Mouse (Mus musculus): ENCODE data around the gene Itgb7. TPM values are rescaled to one million over a fixed set of nuclear protein-coding genes. Genes with fewer than 3 reads are reported as not detected.
A peak's percentile ranks its signal among the peaks of the same experiment; 100 is the strongest.

The Itgb7 gene
- total and polyA plus RNA-seq, 2 experiments, result 1.8 to 2.2 TPM

GRCm38 (mm10) chr15:102193652-102194051 lies 38.1 kb downstream of the Itgb7 start:
- DNase-seq (ENCODE audit: extremely low read depth, low read depth, low spot score), result peak; percentile 86
- WGBS, result 22% methylated on average over 4 of the region's 4 CpGs
- peaks cover 42% of the 10 kb centered on the region for H3K4me1 ChIP-seq (ENCODE audit: control insufficient read depth, insufficient read depth, low read length)
- no peak overlapping the region for H3K9ac ChIP-seq (ENCODE audit: low read depth, low read length)
- H3K36me3 ChIP-seq (ENCODE audit: control insufficient read depth, insufficient read depth, low read length), result no peaks in the 10 kb centered on the region
- H3K4me3 ChIP-seq (ENCODE audit: insufficient read depth, low read depth, low read length), result no peak overlapping the region
- TF ChIP-seq CTCF (IDR thresholded peaks at IDR 0.05; ENCODE audit: low read depth, low read length) (no peak), POLR2A (IDR thresholded peaks at IDR 0.05; ENCODE audit: extremely low read depth, insufficient read depth, low read length) (no peak)
- peaks cover 1% of the 10 kb centered on the region; the same call in 1 of the 2 replicates for H3K79me2 ChIP-seq (ENCODE audit: control insufficient read depth, insufficient read depth, low read length)
- H3K27ac ChIP-seq (replicated peaks; ENCODE audit: insufficient read depth, low read depth, low read length), result peak overlapping the region; percentile 55
- no peaks in the 10 kb centered on the region for H3K27me3 ChIP-seq (ENCODE audit: control insufficient read depth, insufficient read depth, low read length)

GRCm38 (mm10) chr15:102192820-102193386 lies 38.8 kb downstream of the Itgb7 start:
- Histone ChIP-seq H3K4me1 (ENCODE audit: control insufficient read depth, insufficient read depth, low read length) (peaks cover 42% of the 10 kb centered on the region), H3K79me2 (ENCODE audit: control insufficient read depth, insufficient read depth, low read length) (peaks cover 9% of the 10 kb centered on the region; the same call in 1 of the 2 replicates), H3K27me3 (ENCODE audit: control insufficient read depth, insufficient read depth, low read length) (no peaks in the 10 kb centered on the region), H3K27ac (replicated peaks; ENCODE audit: insufficient read depth, low read depth, low read length) (peak overlapping the region; percentile 67; the same call in 1 of the 2 replicates), H3K36me3 (ENCODE audit: control insufficient read depth, insufficient read depth, low read length) (no peaks in the 10 kb centered on the region), H3K4me3 (ENCODE audit: insufficient read depth, low read depth, low read length) (no peak overlapping the region), H3K9ac (ENCODE audit: low read depth, low read length) (no peak overlapping the region)
- WGBS, result 14% methylated on average over 5 of the region's 5 CpGs
- TF ChIP-seq POLR2A (IDR thresholded peaks at IDR 0.05; ENCODE audit: extremely low read depth, insufficient read depth, low read length) (no peak), CTCF (IDR thresholded peaks at IDR 0.05; ENCODE audit: low read depth, low read length) (no peak)
- no peak for DNase-seq (ENCODE audit: extremely low read depth, low read depth, low spot score)

- Histone ChIP-seq H3K79me2 (ENCODE audit: control insufficient read depth, insufficient read depth, low read length) (peaks cover 14% of the 10 kb centered on the region; the same call in 1 of the 2 replicates), H3K4me1 (ENCODE audit: control insufficient read depth, insufficient read depth, low read length) (peaks cover 42% of the 10 kb centered on the region), H3K4me3 (ENCODE audit: insufficient read depth, low read depth, low read length) (no peak overlapping the region), H3K27ac (replicated peaks; ENCODE audit: insufficient read depth, low read depth, low read length) (peak overlapping the region; percentile 67; the same call in 1 of the 2 replicates), H3K27me3 (ENCODE audit: control insufficient read depth, insufficient read depth, low read length) (no peaks in the 10 kb centered on the region), H3K9ac (ENCODE audit: low read depth, low read length) (no peak overlapping the region), H3K36me3 (ENCODE audit: control insufficient read depth, insufficient read depth, low read length) (no peaks in the 10 kb centered on the region)
- DNase-seq (ENCODE audit: extremely low read depth, low read depth, low spot score), result no peak
- 50% methylated on average over 7 of the region's 7 CpGs for WGBS
- no peak for TF ChIP-seq CTCF (IDR thresholded peaks at IDR 0.05; ENCODE audit: low read depth, low read length)
- no peak for TF ChIP-seq POLR2A (IDR thresholded peaks at IDR 0.05; ENCODE audit: extremely low read depth, insufficient read depth, low read length)
Measured at GRCm38 (mm10) chr15:102192271-102192812, 39.4 kb downstream of the Itgb7 start.

DNA sequence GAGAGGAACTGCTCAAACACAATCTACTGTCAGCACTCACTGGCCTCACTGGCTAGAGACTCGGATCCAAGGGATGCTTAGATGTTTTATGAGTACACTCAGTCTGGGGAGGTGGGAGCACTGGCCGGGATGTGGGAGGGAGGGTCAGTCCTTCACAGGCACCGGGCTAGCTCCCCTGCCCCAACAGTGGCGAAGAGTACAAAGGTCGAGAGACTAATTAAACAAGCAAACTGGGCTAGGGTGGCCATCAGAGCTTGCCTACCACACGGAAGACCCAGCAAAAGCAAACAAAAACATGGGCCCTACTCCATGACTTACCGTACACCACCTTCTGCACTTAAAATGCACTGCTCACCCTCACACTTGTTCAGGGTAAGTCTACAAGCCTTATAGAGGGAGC lies 40.0 kb downstream of the Itgb7 start:
- Histone ChIP-seq H3K9ac (ENCODE audit: low read depth, low read length) (no peak overlapping the region), H3K27ac (replicated peaks; ENCODE audit: insufficient read depth, low read depth, low read length) (peak overlapping the region; percentile 67), H3K27me3 (ENCODE audit: control insufficient read depth, insufficient read depth, low read length) (no peaks in the 10 kb centered on the region), H3K79me2 (ENCODE audit: control insufficient read depth, insufficient read depth, low read length) (peaks cover 16% of the 10 kb centered on the region; the same call in 1 of the 2 replicates), H3K4me3 (ENCODE audit: insufficient read depth, low read depth, low read length) (no peak overlapping the region), H3K4me1 (ENCODE audit: control insufficient read depth, insufficient read depth, low read length) (peaks cover 42% of the 10 kb centered on the region), H3K36me3 (ENCODE audit: control insufficient read depth, insufficient read depth, low read length) (no peaks in the 10 kb centered on the region)
- WGBS, result 23% methylated on average over 7 of the region's 7 CpGs
- no peak for TF ChIP-seq POLR2A (IDR thresholded peaks at IDR 0.05; ENCODE audit: extremely low read depth, insufficient read depth, low read length)
- no peak for TF ChIP-seq CTCF (IDR thresholded peaks at IDR 0.05; ENCODE audit: low read depth, low read length)
- DNase-seq (ENCODE audit: extremely low read depth, low read depth, low spot score), result no peak

DNA sequence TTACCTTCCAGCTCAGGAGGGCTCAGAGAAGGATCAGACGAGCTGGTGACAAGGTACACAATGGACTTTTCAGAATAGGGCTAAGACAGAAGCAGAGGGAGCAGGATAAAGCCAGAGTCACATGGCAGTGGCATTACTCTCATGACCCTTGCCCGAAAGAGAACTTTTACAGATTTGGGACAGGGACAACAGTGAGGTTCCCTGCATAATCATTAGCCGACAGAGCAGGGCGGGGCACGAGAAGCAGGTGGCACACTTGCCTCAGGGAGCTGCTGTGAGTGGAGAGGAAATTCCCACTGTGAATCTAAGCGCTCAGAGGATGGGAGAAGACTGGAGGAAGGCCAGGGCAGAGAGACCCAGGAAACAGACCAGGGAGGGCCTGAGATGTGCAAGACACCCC lies 42.9 kb downstream of the Itgb7 start:
- DNase-seq (ENCODE audit: extremely low read depth, low read depth, low spot score), result peak; percentile 94
- 15% methylated on average over 6 of the region's 6 CpGs for WGBS
- H3K4me1 ChIP-seq (ENCODE audit: control insufficient read depth, insufficient read depth, low read length), result peaks cover 43% of the 10 kb centered on the region
- H3K27ac ChIP-seq (replicated peaks; ENCODE audit: insufficient read depth, low read depth, low read length), result peak overlapping the region; percentile 88
- H3K36me3 ChIP-seq (ENCODE audit: control insufficient read depth, insufficient read depth, low read length), result peaks cover 8% of the 10 kb centered on the region; the same call in 1 of the 2 replicates
- peak overlapping the region; percentile 84 for H3K9ac ChIP-seq (ENCODE audit: low read depth, low read length)
- H3K4me3 ChIP-seq (ENCODE audit: insufficient read depth, low read depth, low read length), result peak overlapping the region; percentile 79
- H3K79me2 ChIP-seq (ENCODE audit: control insufficient read depth, insufficient read depth, low read length), result peaks cover 24% of the 10 kb centered on the region; the same call in 1 of the 2 replicates
- no peaks in the 10 kb centered on the region for H3K27me3 ChIP-seq (ENCODE audit: control insufficient read depth, insufficient read depth, low read length)
- TF ChIP-seq POLR2A (IDR thresholded peaks at IDR 0.05; ENCODE audit: extremely low read depth, insufficient read depth, low read length) (no peak), CTCF (IDR thresholded peaks at IDR 0.05; ENCODE audit: low read depth, low read length) (0 out of 2 replicates have a peak, but pooled peaks have one; percentile 17)

GRCm38 (mm10) chr15:102188096-102188495 lies 43.6 kb downstream of the Itgb7 start:
- H3K27ac ChIP-seq (replicated peaks; ENCODE audit: insufficient read depth, low read depth, low read length), result peak overlapping the region; percentile 88
- peaks cover 24% of the 10 kb centered on the region; the same call in 1 of the 2 replicates for H3K79me2 ChIP-seq (ENCODE audit: control insufficient read depth, insufficient read depth, low read length)
- TF ChIP-seq POLR2A (IDR thresholded peaks at IDR 0.05; ENCODE audit: extremely low read depth, insufficient read depth, low read length), result no peak
- TF ChIP-seq CTCF (IDR thresholded peaks at IDR 0.05; ENCODE audit: low read depth, low read length), result no peak
- peaks cover 8% of the 10 kb centered on the region; the same call in 1 of the 2 replicates for H3K36me3 ChIP-seq (ENCODE audit: control insufficient read depth, insufficient read depth, low read length)
- H3K9ac ChIP-seq (ENCODE audit: low read depth, low read length), result peak overlapping the region; percentile 84
- peak overlapping the region; percentile 79 for H3K4me3 ChIP-seq (ENCODE audit: insufficient read depth, low read depth, low read length)
- WGBS, result 51% methylated on average over 10 of the region's 10 CpGs
- no peaks in the 10 kb centered on the region for H3K27me3 ChIP-seq (ENCODE audit: control insufficient read depth, insufficient read depth, low read length)
- peak; percentile 44 for DNase-seq (ENCODE audit: extremely low read depth, low read depth, low spot score)
- peaks cover 46% of the 10 kb centered on the region for H3K4me1 ChIP-seq (ENCODE audit: control insufficient read depth, insufficient read depth, low read length)
